Comparison of ENCODE assay signal across 10 mouse cellular contexts in the genomic region with DNA sequence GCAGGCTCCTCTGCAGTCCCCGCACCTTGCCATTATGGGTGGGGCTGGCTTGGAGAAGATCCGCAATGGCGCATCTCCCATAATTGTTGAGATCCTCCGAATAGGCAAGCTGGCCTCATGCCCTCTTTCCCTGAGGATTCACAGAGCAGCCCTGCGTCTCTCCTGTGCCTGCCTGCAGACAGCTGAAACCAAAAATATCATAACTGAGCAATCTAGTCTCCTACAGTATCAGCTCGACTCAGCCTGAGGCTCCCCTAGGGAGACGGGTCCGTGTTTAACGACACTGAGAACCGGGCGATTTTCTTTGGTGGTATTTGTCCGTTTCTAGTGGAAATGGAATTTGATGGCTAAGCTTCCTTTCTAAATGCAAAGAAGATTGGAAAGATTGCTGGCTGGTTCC. TPM values are rescaled to one million over a fixed set of nuclear protein-coding genes. Genes with fewer than 3 reads are reported as not detected.
DNase-seq lines count a peak whose midpoint lies in the region; ATAC-seq lines count a peak whose summit lies in the region.
"Had no signal": no experiment of that assay in that cellular context is flagged by ENCODE, and none has a peak within 500 bp of the region (broad histone marks: within the 10 kb centered on the region; RNA-seq: fewer than 3 reads in every experiment).

No protein-coding gene starts in this region.

- ATAC-seq in hindbrain, embryonic 14.5 days (ENCODE audit: low FRiP score), result no peak

- no peaks in the 10 kb centered on the region for H3K9me3 ChIP-seq in hindbrain, embryonic 14.5 days (ENCODE audit: control insufficient read depth, low read length)

- H3K36me3 ChIP-seq in hindbrain, embryonic 14.5 days (replicated peaks; ENCODE audit: control insufficient read depth, insufficient read depth), result peaks cover 6% of the 10 kb centered on the region; the same call in 1 of the 2 replicates

- peak overlapping the region; percentile 48 for H3K4me2 ChIP-seq in hindbrain, embryonic 14.5 days (replicated peaks)

- 0 out of 2 replicates have a peak overlapping the region, but pooled peaks have one; percentile 18 for H3K9ac ChIP-seq in hindbrain, embryonic 14.5 days
- H3K9ac ChIP-seq: liver, embryonic 14.5 days had no signal

- intact Hi-C loops in left cerebral cortex, postnatal 14 days (cut with DNase I), result no loop called here

- H3K4me3 ChIP-seq in hindbrain, embryonic 14.5 days (replicated peaks; ENCODE audit: low read length), result no peak overlapping the region

- peak overlapping the region; percentile 80 for H3K27ac ChIP-seq in hindbrain, embryonic 14.5 days
- H3K27ac ChIP-seq: liver, embryonic 14.5 days had no signal

- DNase-seq in left cerebral cortex, adult 18-20 months (ENCODE audit: low spot score in 2 of 2), result peak; percentile 42 to 60
- DNase-seq in left cerebral cortex, adult 11 months (ENCODE audit: low spot score), result no peak
- DNase-seq in cerebellum, postnatal 25 days, result peak; percentile 72 to 80
- DNase-seq in hindbrain, embryonic 14.5 days (ENCODE audit: low spot score), result peak; percentile 50
- peak; percentile 13 for DNase-seq in neural tube, embryonic 10.5 days (ENCODE audit: extremely low spot score, low spot score)
- no peak for DNase-seq in urinary bladder, postnatal 14 days (ENCODE audit: low spot score)
- DNase-seq in Muller cell, postnatal 12 days (ENCODE audit: inconsistent ontology term), result no peak
- no peak for DNase-seq in left cerebral cortex, postnatal 14 days (ENCODE audit: low spot score in 2 of 2)

- peaks cover 64% of the 10 kb centered on the region for H3K4me1 ChIP-seq in hindbrain, embryonic 14.5 days (replicated peaks; ENCODE audit: control insufficient read depth, insufficient read depth, low read length)

- WGBS in hindbrain, embryonic 14.5 days, result 12% methylated on average over 12 of the region's 12 CpGs

- H3K27me3 ChIP-seq in hindbrain, embryonic 14.5 days (ENCODE audit: control insufficient read depth, insufficient read depth, low read length), result no peaks in the 10 kb centered on the region
- H3K27me3 ChIP-seq: Patski had no signal

RNA-seq across cellular contexts. Expression of a gene that starts 8.7 kb away (rescaled TPM):
- total RNA-seq in left cerebral cortex, adult 18-20 months (2021), result 1 to 10 TPM; 3.4 to 5.2 TPM
- 3.6 and 3.8 TPM in 2 replicates for polyA plus RNA-seq in hindbrain, embryonic 14.5 days (2014; fragmentation: Nextera tagmentation; extraction: Ambion mirVana)
- 1 to 10 TPM; 3.7 to 3.9 TPM for total RNA-seq in left cerebral cortex, postnatal 14 days (2021)
- polyA plus RNA-seq: liver, embryonic 14.5 days had no signal

RNA-seq across cellular contexts. Expression of a gene that starts 8.7 kb away (rescaled TPM):
- 1 to 10 TPM; 4.8 to 7.6 TPM for total RNA-seq in left cerebral cortex, adult 18-20 months (2021)
- 15.9 and 22.1 TPM in 2 replicates for polyA plus RNA-seq in hindbrain, embryonic 14.5 days (2014; fragmentation: Nextera tagmentation; extraction: Ambion mirVana)
- total RNA-seq in left cerebral cortex, postnatal 14 days (2021), result 1 to 10 TPM; 4.1 to 4.6 TPM
- polyA plus RNA-seq: liver, embryonic 14.5 days had no signal

RNA-seq across cellular contexts. Expression of a gene that starts 29.6 kb away (rescaled TPM):
- total RNA-seq in left cerebral cortex, adult 18-20 months (2021), result not detected
- 0.39 and 0.47 TPM in 2 replicates for polyA plus RNA-seq in hindbrain, embryonic 14.5 days (2014; fragmentation: Nextera tagmentation; extraction: Ambion mirVana)
- not detected for total RNA-seq in left cerebral cortex, postnatal 14 days (2021)
- polyA plus RNA-seq: liver, embryonic 14.5 days had no signal

Comparison
In these comparisons a context has a peak if more than half of its experiments do, and no peak if none do; other contexts are left out.
1. DNase-seq: peak in left cerebral cortex, adult 18-20 months (2 of 2), cerebellum, postnatal 25 days (2 of 2), hindbrain, embryonic 14.5 days (single experiment) and neural tube, embryonic 10.5 days (single experiment); none in left cerebral cortex, adult 11 months (single experiment), urinary bladder, postnatal 14 days (single experiment), Muller cell, postnatal 12 days (single experiment) and left cerebral cortex, postnatal 14 days (0 of 2).